Mouse (Mus musculus) heart, postnatal 0 days (tissue): ENCODE data around the gene Necab2. TPM values are rescaled to one million over a fixed set of nuclear protein-coding genes. Genes with fewer than 3 reads are reported as not detected.

Experiments
- ATAC-seq: fragments of 200-750 bp; cut with Nextera tagmentation; 2 replicates; pipeline ENCODE4 v1.8.0; 2017; ENCODE audit warnings: low read depth, moderate number of reproducible peaks, moderate library complexity; ENCODE audit not compliant: insufficient read depth
- DNase-seq: peaks from one replicate; pipeline ENCODE4 v3.0.0-alpha.2; 2016; ENCODE audit warnings: low spot score
- H3K27ac ChIP-seq: fragments of 300-500 bp; sonication (generic); 2 replicates; pipeline ENCODE4 v1.5.1; 2014; ENCODE audit warnings: low read depth, mild to moderate bottlenecking
- H3K27me3 ChIP-seq: fragments of 300-500 bp; sonication (generic); 2 replicates; pipeline ENCODE4 v1.6.1; 2014; ENCODE audit warnings: low read length, mixed read lengths; ENCODE audit not compliant: control insufficient read depth, insufficient read depth
- H3K36me3 ChIP-seq: fragments of 300-500 bp; sonication (generic); replicated peaks from 2 replicates; pipeline ENCODE4 v1.6.1; 2014; ENCODE audit warnings: low read length, mixed read lengths; ENCODE audit not compliant: control insufficient read depth, insufficient read depth
- H3K4me1 ChIP-seq: fragments of 300-500 bp; sonication (generic); 2 replicates; pipeline ENCODE4 v1.6.1; 2014; ENCODE audit warnings: antibody characterized with exemption; ENCODE audit not compliant: control insufficient read depth, insufficient read depth
- H3K4me2 ChIP-seq: fragments of 300-500 bp; sonication (generic); 2 replicates; pipeline ENCODE4 v1.6.1; 2014; ENCODE audit warnings: low read depth, mild to moderate bottlenecking, low read length, moderate library complexity
- H3K4me3 ChIP-seq: fragments of 300-500 bp; sonication (generic); 2 replicates; pipeline ENCODE4 v1.5.1; 2014; ENCODE audit warnings: low read depth, low read length
- H3K9ac ChIP-seq: fragments of 300-500 bp; sonication (generic); replicated peaks from 2 replicates; pipeline ENCODE4 v1.6.1; 2014; ENCODE audit warnings: low read depth, low read length, mixed read lengths
- H3K9me3 ChIP-seq: fragments of 300-500 bp; sonication (generic); replicated peaks from 2 replicates; pipeline ENCODE4 v1.6.1; 2016; ENCODE audit warnings: low read length; ENCODE audit not compliant: control insufficient read depth
- CTCF ChIP-seq: IDR thresholded peaks from 2 replicates; pipeline ENCODE4 v1.5.1; 2016; ENCODE audit warnings: antibody characterized with exemption, control low read depth, low read depth
- EP300 ChIP-seq: IDR thresholded peaks from 2 replicates; pipeline ENCODE4 v1.6.1; 2016; ENCODE audit warnings: antibody characterized with exemption, low read depth
- WGBS: fragments of 180-500 bp; shearing (Covaris S2); extraction: QIAGEN DNeasy Blood & Tissue Kit; methylation state at CpG from one replicate; pipeline ENCODE4 v1.1.7; 2014; 5-methylcytosine and 5-hydroxymethylcytosine counted together
- polyA plus RNA-seq: library from polyadenylated mRNA; unstranded; fragments of >200 nt; fragmentation: Nextera tagmentation; extraction: Ambion mirVana; gene quantifications from 2 replicates; pipeline ENCODE4 v1.2.1, GENCODE M21; 2015
- total RNA-seq: library from RNA; depleted of rRNA; stranded (reverse); fragments of >200 nt; gene quantifications from 2 replicates; pipeline ENCODE4 v1.2.3, GENCODE M21; 2014; ENCODE audit warnings: low replicate concordance

The Necab2 gene
- total and polyA plus RNA-seq, 2 experiments from 2014 or later: not detected

DNA sequence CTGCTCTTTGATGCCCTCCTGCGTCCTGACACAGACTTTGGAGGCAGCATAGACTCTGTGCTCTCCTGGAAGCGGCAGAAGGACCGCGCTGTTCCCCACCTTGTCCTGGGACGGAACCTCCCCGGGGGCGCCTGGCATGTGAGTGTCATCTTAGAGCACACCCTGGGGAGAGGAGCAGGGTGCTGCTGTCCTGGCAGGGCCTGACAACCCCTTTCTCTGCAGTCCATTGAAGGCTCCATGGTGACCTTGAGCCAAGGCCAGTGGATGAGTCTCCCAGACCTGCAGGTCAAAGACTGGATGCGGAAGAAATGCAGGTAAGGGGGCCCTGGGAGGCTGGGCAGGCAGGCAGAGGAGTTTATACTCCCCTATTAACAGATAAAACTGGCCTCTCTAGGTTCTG, 3.5 kb upstream of the Necab2 start:
- H3K27me3 ChIP-seq: peaks cover 32% of the 10 kb centered on the region
- no peak for DNase-seq
- H3K9ac ChIP-seq: no peak overlapping the region
- ATAC-seq: no peak
- H3K4me3 ChIP-seq: no peak overlapping the region
- WGBS: 82% methylated on average over 8 of the region's 8 CpGs
- H3K4me1 ChIP-seq: no peaks in the 10 kb centered on the region
- no peak overlapping the region for H3K27ac ChIP-seq
- no peaks in the 10 kb centered on the region for H3K9me3 ChIP-seq
- no peak for TF ChIP-seq CTCF
- no peak for TF ChIP-seq EP300
- H3K36me3 ChIP-seq: no peaks in the 10 kb centered on the region
- H3K4me2 ChIP-seq: no peak overlapping the region

DNA sequence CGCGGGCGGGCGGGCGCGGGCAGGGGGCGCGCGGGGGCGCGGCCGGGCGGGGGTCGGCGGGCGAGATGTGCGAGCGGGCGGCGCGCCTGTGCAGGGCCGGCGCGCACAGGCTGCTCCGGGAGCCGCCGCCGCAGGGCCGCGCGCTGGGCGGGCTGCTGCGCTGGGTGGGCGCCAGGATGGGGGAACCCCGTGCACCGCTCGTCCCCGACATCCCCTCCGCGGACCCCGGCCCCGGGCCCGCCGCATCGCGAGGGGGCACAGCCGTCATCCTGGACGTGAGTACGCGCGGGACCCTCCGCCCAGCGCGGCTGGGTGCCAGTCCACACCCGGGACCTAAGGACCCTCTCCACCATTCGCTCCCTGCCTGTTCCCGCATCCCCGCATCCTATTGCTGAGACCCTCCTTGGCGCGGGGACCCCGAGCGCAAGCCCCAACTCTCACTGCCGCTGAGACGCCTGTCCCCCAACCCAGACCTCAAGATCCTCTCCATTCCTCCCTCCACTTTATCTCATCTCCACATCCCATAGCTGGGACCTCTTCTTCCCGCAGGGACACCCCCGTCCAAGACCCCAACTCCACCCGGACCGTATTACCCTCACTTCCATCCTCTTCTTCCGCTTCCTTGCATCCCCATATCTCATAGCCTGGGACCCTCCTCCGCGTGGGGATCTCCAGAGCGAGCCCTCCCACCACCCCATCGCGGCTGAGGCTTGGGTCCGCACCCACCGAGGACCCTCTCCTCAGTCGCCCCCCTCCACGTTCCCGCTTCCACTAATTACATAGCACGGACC, 666 bp downstream of the Necab2 start:
- peak overlapping the region; percentile 59 for H3K4me3 ChIP-seq
- H3K27ac ChIP-seq: no peak overlapping the region
- 0 out of 2 replicates have a peak, but pooled peaks have one; percentile 7 for ATAC-seq
- H3K36me3 ChIP-seq: no peaks in the 10 kb centered on the region
- H3K4me1 ChIP-seq: no peaks in the 10 kb centered on the region
- peak overlapping the region; percentile 100 for H3K4me2 ChIP-seq
- 2% methylated on average over 66 of the region's 80 CpGs for WGBS
- no peak for DNase-seq
- H3K9me3 ChIP-seq: no peaks in the 10 kb centered on the region
- TF ChIP-seq CTCF (no peak), EP300 (no peak)
- peaks cover 67% of the 10 kb centered on the region for H3K27me3 ChIP-seq
- 0 out of 2 replicates have a peak overlapping the region, but pooled peaks have one; percentile 29 for H3K9ac ChIP-seq

DNA sequence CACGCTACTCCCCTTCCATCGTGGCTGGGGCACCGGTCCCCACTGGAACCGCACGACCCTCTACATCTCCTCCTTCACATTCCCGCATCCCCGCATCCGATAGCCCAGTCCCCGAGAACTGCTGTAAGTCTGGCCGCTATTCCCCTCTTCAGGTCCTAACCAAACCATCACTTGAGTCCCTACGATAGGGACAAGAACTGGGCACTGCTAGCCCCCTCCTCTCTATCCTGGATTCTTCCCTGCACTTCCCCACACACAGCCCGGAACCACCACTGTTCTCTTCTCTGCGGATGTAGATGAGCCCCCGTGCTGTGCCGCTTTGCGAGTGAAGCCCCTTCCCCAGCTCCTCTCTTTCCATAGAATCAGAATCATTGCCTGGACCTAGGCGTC, 1.3 kb downstream of the Necab2 start:
- H3K36me3 ChIP-seq: no peaks in the 10 kb centered on the region
- no peak for ATAC-seq
- no peaks in the 10 kb centered on the region for H3K4me1 ChIP-seq
- no peak overlapping the region for H3K4me2 ChIP-seq
- H3K4me3 ChIP-seq: peak overlapping the region; percentile 59; the same call in 1 of the 2 replicates
- H3K9ac ChIP-seq: no peak overlapping the region
- no peak for DNase-seq
- 2% methylated on average over 16 of the region's 17 CpGs for WGBS
- H3K27ac ChIP-seq: no peak overlapping the region
- TF ChIP-seq EP300 (no peak), CTCF (no peak)
- H3K27me3 ChIP-seq: peaks cover 68% of the 10 kb centered on the region
- H3K9me3 ChIP-seq: no peaks in the 10 kb centered on the region

DNA sequence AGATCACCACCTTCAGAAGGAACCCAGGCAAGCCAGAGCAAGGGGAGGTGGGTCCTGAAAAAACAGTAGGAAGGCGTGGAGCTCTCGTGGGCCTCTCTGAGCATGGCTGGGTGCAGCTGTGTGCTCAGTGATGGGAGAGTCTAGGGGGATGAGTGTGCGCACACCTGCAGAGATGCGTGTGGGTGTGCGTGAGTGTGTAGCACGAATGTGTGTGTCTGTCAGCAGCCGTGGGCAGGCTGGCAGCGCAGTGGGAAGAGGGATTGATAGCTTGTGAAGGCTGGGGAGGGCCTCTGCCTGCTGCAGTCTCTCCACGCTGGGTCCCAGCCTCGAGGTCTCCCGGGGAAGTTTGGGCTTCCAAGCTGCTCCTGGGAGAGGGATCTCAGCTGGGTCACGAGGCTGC, 3.1 kb downstream of the Necab2 start:
- no peak for ATAC-seq

DNA sequence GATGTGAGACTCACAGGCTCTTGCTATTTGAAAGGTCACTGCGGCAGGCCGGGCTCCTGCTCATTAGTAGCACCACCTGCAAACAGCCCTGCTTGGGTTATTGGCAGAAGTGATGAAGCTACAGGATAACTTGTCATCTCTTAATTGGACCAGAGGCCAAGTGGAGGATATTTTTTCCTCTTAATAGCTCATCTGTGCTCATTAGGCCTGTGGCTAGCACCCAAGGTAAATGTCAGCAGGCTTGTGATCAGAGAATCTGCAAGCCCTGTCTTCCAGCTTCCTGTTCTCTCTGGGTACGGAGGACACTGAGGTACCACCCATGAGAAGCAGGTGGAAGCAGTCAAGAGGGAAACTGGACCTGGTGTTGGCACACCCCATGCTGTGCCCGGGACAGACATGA, 4.6 kb downstream of the Necab2 start:
- Histone ChIP-seq H3K4me2 (no peak overlapping the region), H3K27me3 (peaks cover 58% of the 10 kb centered on the region), H3K36me3 (no peaks in the 10 kb centered on the region), H3K9me3 (no peaks in the 10 kb centered on the region), H3K4me3 (no peak overlapping the region), H3K9ac (no peak overlapping the region), H3K4me1 (no peaks in the 10 kb centered on the region), H3K27ac (no peak overlapping the region)
- ATAC-seq (no peak), DNase-seq (no peak)
- WGBS: 91% methylated on average over 4 of the region's 4 CpGs
- no peak for TF ChIP-seq EP300
- no peak for TF ChIP-seq CTCF

More for the DNA sequence above, 3.1 kb downstream of the Necab2 start:
- TF ChIP-seq CTCF (no peak), EP300 (no peak)
- Histone ChIP-seq H3K36me3 (no peaks in the 10 kb centered on the region), H3K27me3 (peaks cover 67% of the 10 kb centered on the region), H3K9ac (no peak overlapping the region), H3K27ac (no peak overlapping the region), H3K9me3 (no peaks in the 10 kb centered on the region), H3K4me1 (no peaks in the 10 kb centered on the region), H3K4me2 (no peak overlapping the region), H3K4me3 (no peak overlapping the region)
- WGBS: 67% methylated on average over 12 of the region's 12 CpGs
- DNase-seq: no peak

DNA sequence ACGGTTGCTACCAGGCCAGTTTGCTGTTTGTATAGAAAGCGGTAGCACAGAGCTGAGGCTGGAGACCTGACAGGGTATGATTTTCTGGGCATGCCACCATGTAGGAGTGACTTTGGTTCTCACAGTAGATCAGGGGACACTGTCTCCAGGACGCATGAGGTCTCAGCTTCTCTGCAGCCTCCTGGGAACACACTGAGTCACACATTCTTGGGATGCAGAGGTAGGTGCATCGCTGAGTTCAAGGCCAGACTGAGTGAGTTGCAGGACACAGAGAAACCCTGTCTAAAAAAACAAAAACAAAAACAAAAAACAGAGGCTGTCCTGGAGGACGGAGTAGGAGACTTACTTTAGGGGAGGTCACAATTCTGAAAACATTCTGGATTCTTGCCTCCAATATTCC, 6.4 kb downstream of the Necab2 start:
- WGBS: 80% methylated on average over 5 of the region's 5 CpGs
- H3K27me3 ChIP-seq: peaks cover 43% of the 10 kb centered on the region
- H3K27ac ChIP-seq: no peak overlapping the region
- no peak for ATAC-seq
- H3K4me2 ChIP-seq: no peak overlapping the region
- no peak for DNase-seq
- no peaks in the 10 kb centered on the region for H3K36me3 ChIP-seq
- TF ChIP-seq CTCF (no peak), EP300 (no peak)
- no peaks in the 10 kb centered on the region for H3K9me3 ChIP-seq
- no peak overlapping the region for H3K9ac ChIP-seq
- no peak overlapping the region for H3K4me3 ChIP-seq
- H3K4me1 ChIP-seq: no peaks in the 10 kb centered on the region
